Mouse (Mus musculus) macrophage (primary cell): ENCODE results near the gene Rfx4. TPM values are rescaled to one million over a fixed set of nuclear protein-coding genes. Genes with fewer than 3 reads are reported as not detected.

Experiments
- H3K27ac ChIP-seq: fragments of 350-480 bp; formaldehyde crosslinking; 2 replicates; pipeline ENCODE4 v1.9.0; 2021
- H3K36me3 ChIP-seq: fragments of 350-480 bp; formaldehyde crosslinking; 2 replicates; pipeline ENCODE4 v1.9.0; 2021; ENCODE audit errors: inconsistent target
- H3K4me3 ChIP-seq: fragments of 350-480 bp; formaldehyde crosslinking; 2 replicates; pipeline ENCODE4 v1.9.0; 2021; ENCODE audit errors: inconsistent target
- H3K79me2 ChIP-seq: fragments of 350-480 bp; formaldehyde crosslinking; 2 replicates; pipeline ENCODE4 v1.9.0; 2021; ENCODE audit errors: inconsistent target
- WGBS: methylation state at CpG from one replicate; pipeline ENCODE4 v1.1.7; 2026; ENCODE audit warnings: inconsistent platforms; ENCODE audit not compliant: missing documents; 5-methylcytosine and 5-hydroxymethylcytosine counted together
- polyA plus RNA-seq: library from polyadenylated mRNA; stranded (reverse); fragments of 250-400 nt; gene quantifications from 3 replicates; pipeline ENCODE4 v1.2.4, GENCODE M21; 2018; ENCODE audit warnings: inconsistent platforms

Rfx4 gene
- polyA plus RNA-seq, 1 experiment from 2014 or later, result not detected

- no peaks in the 10 kb centered on the region for H3K79me2 ChIP-seq
- peaks cover 13% of the 10 kb centered on the region for H3K36me3 ChIP-seq
- no peak overlapping the region for H3K4me3 ChIP-seq
- H3K27ac ChIP-seq, result no peak overlapping the region
- WGBS, result 76% methylated on average over 3 of the region's 3 CpGs
Measured at GRCm38 (mm10) chr10:84730078-84730477, 25.8 kb upstream of the Rfx4 start.

GRCm38 (mm10) chr10:84730956-84731355 is 24.9 kb upstream of the Rfx4 start:
- Histone ChIP-seq H3K36me3 (peaks cover 5% of the 10 kb centered on the region), H3K79me2 (no peaks in the 10 kb centered on the region), H3K27ac (no peak overlapping the region), H3K4me3 (no peak overlapping the region)
- WGBS, result 77% methylated on average over 9 of the region's 9 CpGs

DNA sequence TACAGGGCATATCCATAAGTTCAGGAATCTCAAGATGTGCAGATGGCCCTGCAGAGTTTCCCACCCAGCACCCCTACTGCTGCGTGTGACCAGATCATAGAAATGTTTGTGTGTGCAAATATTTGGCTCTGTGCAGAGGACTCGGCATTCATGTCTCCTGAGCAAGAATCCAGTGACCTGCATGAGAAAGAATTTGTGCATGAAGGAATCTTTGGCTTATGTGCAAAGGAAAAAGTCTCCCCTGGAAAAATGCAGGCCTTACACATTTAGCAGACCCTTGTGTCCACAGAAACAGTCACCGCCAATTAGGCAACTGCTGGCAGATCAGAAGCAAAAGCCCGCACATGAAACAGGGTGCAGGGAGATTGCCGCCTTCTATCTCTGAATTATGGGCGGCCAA is 22.4 kb upstream of the Rfx4 start:
- 87% methylated on average over 6 of the region's 6 CpGs for WGBS
- Histone ChIP-seq H3K36me3 (no peaks in the 10 kb centered on the region), H3K4me3 (no peak overlapping the region), H3K27ac (no peak overlapping the region), H3K79me2 (no peaks in the 10 kb centered on the region)

DNA sequence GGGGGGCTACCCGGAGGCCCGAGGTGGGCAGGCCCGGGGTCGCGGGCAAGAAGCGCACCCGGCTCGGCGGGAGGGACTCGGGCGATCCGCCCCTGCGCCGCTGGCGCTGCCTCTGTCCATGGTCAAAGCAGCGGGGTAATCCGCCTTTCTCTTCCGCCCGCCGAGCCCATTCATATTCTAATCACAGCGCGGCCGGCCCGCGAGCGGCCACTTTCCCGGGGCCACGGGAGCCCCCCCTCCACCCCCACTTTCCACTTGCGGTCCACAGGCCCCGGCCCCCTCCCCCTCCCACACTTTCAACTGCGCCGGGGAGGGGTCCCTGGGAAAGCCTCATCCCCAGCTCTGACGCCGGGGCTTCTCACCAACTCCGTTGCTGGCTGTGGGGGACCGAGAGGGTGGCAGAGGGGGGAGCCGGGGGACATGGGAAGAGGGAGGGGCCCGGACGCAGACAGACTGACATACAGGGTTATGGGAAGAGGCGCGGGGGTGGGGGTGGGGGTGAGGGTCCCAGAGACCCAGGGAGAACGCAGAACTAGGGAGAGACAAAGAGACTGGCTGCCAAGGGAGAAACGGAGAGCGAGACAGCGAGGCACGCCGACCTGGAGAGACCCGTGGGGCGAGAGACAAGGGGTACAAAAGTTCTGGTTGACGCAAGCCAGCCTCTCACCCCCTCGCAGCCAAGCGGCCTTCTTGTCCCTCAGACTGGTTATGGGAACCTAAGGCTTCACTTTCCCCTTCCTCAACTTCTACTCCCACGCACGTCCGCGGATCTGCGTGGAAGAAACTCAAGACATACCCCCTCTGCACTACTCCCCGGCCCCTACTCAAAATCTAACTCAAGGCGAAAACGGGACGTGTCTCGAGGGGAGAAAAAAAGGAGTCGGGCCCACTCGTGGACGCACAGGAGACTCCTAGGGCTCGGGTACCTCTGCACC is 744 bp upstream of the Rfx4 start:
- no peak overlapping the region for H3K27ac ChIP-seq
- no peak overlapping the region for H3K4me3 ChIP-seq
- H3K36me3 ChIP-seq, result no peaks in the 10 kb centered on the region
- WGBS, result 3% methylated on average over 60 of the region's 66 CpGs
- no peaks in the 10 kb centered on the region for H3K79me2 ChIP-seq

DNA sequence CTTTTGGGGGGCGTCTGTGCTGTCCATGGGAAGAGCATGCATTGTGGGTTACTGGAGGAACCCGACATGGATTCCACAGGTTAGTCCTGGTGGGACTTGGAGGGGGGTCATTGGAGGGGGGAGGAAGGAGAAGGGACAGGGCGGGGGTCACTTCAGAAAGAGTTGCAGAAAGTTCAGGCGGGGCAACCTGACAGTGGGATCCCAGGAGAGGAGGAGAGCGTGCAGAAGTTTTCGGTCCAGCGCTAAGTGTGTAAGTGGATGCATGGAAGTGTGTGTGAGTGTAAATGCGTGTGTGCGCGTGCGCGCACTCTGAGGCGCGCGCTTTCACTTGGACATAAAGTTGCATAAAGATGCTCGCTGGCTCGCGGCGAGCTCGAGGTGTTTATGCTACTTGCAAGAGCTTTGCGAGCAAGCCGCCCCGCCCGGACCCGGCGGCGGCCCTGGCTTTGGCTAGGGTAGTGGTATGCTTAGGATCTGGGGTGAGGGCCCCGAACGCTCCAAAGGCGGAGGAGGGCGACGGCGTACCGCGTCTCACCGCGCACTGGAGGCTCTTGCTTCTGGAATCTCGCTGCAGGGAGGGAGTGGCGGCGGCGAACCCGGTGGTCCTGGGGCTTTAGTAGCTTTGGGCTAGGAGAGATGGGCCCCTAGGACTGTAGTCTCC is 703 bp downstream of the Rfx4 start:
- WGBS, result 7% methylated on average over 35 of the region's 42 CpGs

GRCm38 (mm10) chr10:84757426-84758199 is 1.8 kb downstream of the Rfx4 start:
- 20% methylated on average over 22 of the region's 22 CpGs for WGBS
- Histone ChIP-seq H3K36me3 (no peaks in the 10 kb centered on the region), H3K4me3 (no peak overlapping the region), H3K27ac (no peak overlapping the region), H3K79me2 (no peaks in the 10 kb centered on the region)

More for the DNA sequence above, 703 bp downstream of the Rfx4 start:
- Histone ChIP-seq H3K4me3 (no peak overlapping the region), H3K27ac (no peak overlapping the region), H3K79me2 (no peaks in the 10 kb centered on the region), H3K36me3 (no peaks in the 10 kb centered on the region)

DNA sequence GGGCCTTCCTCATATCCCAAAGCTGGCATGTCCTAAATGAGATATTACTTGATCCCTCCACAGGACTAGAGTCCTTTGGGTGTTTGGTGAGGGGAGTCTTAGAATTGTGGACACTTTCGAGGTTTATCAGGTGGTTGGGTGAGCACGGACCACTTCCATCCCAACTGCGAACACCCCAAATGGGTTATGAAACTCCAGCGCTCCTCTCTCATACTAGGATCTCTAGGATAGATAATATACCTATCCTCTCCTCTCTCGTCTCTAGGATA is 2.3 kb downstream of the Rfx4 start:
- H3K36me3 ChIP-seq, result no peaks in the 10 kb centered on the region
- H3K27ac ChIP-seq, result no peak overlapping the region
- WGBS, result 19% methylated on average over 5 of the region's 5 CpGs
- no peak overlapping the region for H3K4me3 ChIP-seq
- H3K79me2 ChIP-seq, result no peaks in the 10 kb centered on the region

DNA sequence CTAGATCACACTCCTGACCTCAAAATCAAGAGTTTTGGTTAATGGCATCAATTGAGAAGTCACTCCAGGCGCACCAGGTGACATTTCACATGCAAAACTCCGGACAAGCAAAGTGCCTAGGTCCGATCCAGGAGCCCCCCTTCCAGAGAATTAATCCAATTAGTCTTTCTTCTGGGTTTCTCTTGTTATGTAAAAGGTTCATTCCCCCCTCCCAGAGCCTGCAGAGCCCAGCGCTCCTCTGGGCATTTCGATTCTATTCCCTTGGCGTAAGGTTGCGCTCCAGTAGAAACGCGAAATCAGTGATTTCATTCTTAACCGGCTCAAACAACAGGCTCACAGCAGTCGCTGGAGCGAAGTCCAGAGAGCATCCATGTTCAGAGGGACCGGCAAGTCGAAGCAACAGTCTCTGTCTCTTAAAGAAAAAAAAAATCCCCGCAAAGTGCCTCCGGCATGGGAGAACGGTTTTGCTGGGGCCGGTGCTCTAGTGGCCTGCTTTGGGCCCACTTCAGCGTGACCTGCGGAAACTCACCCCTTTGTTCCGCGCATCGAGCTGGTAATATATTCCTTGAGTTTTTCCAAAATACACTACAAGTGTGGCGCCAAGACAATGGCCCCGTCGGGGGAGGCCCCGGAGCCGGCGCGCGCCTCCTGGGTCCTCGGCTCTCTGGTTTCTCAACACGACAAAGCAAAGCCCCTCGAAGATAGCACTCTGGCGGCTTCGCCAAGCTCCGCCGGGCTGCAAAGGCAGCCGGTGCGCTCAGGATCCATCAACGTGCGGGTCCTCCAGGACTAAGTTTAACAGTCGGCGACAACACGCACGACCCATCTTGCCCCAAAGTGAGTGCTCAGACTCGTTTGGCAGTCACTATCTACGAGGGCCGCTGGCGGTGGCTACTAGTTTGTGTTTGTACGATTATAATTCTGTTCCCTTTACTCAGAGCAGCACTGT is 2.9 kb downstream of the Rfx4 start:
- 6% methylated on average over 51 of the region's 51 CpGs for WGBS
- Histone ChIP-seq H3K79me2 (no peaks in the 10 kb centered on the region), H3K36me3 (no peaks in the 10 kb centered on the region)

GRCm38 (mm10) chr10:84759511-84760117 is 3.8 kb downstream of the Rfx4 start:
- 18% methylated on average over 16 of the region's 16 CpGs for WGBS
- Histone ChIP-seq H3K27ac (no peak overlapping the region), H3K79me2 (no peaks in the 10 kb centered on the region), H3K36me3 (no peaks in the 10 kb centered on the region), H3K4me3 (no peak overlapping the region)

More for the DNA sequence above, 2.9 kb downstream of the Rfx4 start:
- H3K4me3 ChIP-seq, result no peak overlapping the region
- H3K27ac ChIP-seq, result no peak overlapping the region

- WGBS, result 21% methylated on average over 45 of the region's 46 CpGs
- Histone ChIP-seq H3K36me3 (no peaks in the 10 kb centered on the region), H3K27ac (no peak overlapping the region), H3K4me3 (no peak overlapping the region), H3K79me2 (no peaks in the 10 kb centered on the region)
Measured at GRCm38 (mm10) chr10:84760118-84761111, 4.6 kb downstream of the Rfx4 start.

DNA sequence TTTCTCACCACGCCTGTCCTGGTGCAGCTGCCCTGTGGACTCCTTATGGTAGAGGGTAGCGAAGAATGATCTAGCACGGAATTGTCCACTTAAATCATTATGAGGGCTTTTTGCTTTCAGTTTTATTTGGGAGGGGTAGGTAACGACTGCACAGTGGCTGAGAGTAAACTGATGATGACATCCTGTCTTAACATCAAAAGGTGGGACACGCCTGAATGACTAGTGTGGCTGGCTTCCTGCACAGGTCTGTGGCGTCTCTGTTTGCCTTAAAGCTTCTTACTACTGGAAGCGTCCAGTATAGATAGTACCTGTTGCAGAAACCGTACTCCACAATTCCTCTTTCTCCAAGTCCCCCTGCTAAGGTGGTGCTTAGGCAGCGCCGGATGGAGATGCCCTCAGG is 12.9 kb downstream of the Rfx4 start:
- Histone ChIP-seq H3K4me3 (no peak overlapping the region), H3K36me3 (no peaks in the 10 kb centered on the region), H3K27ac (no peak overlapping the region), H3K79me2 (no peaks in the 10 kb centered on the region)
- WGBS, result 89% methylated on average over 10 of the region's 10 CpGs

- WGBS, result 72% methylated on average over 4 of the region's 4 CpGs
Measured at GRCm38 (mm10) chr10:84772380-84773130, 16.7 kb downstream of the Rfx4 start.

More at GRCm38 (mm10) chr10:84772380-84773130, 16.7 kb downstream of the Rfx4 start:
- H3K4me3 ChIP-seq, result no peak overlapping the region
- H3K36me3 ChIP-seq, result no peaks in the 10 kb centered on the region
- no peaks in the 10 kb centered on the region for H3K79me2 ChIP-seq
- no peak overlapping the region for H3K27ac ChIP-seq
